Mouse (Mus musculus) kidney, embryonic 16.5 days (tissue): ENCODE measurements around the gene Caprin1. TPM values are rescaled to one million over a fixed set of nuclear protein-coding genes. Genes with fewer than 3 reads are reported as not detected.

Experiments
- ATAC-seq: fragments of 200-750 bp; cut with Nextera tagmentation; 2 replicates; pipeline ENCODE4 v1.8.0; 2017; ENCODE audit warnings: moderate TSS enrichment; ENCODE audit not compliant: low FRiP score, low TSS enrichment
- H3K27ac ChIP-seq: fragments of 300-500 bp; sonication (generic); 2 replicates; pipeline ENCODE4 v1.5.1; 2014; ENCODE audit warnings: low read length
- H3K27me3 ChIP-seq: fragments of 300-500 bp; sonication (generic); 2 replicates; pipeline ENCODE4 v1.6.1; 2014; ENCODE audit warnings: low read length, control low read depth, mixed read lengths; ENCODE audit not compliant: insufficient read depth
- H3K36me3 ChIP-seq: fragments of 300-500 bp; sonication (generic); 2 replicates; pipeline ENCODE4 v1.6.1; 2014; ENCODE audit warnings: low read length, control low read depth, mixed read lengths; ENCODE audit not compliant: insufficient read depth
- H3K4me1 ChIP-seq: fragments of 300-500 bp; sonication (generic); 2 replicates; pipeline ENCODE4 v1.6.1; 2014; ENCODE audit warnings: low read length, control low read depth, mixed read lengths; ENCODE audit not compliant: insufficient read depth
- H3K4me2 ChIP-seq: fragments of 300-500 bp; sonication (generic); replicated peaks from 2 replicates; pipeline ENCODE4 v1.6.1; 2014; ENCODE audit warnings: low read depth, low read length
- H3K4me3 ChIP-seq: fragments of 300-500 bp; sonication (generic); 2 replicates; pipeline ENCODE4 v1.5.1; 2014; ENCODE audit warnings: mild to moderate bottlenecking, low read length
- H3K9ac ChIP-seq: fragments of 300-500 bp; sonication (generic); replicated peaks from 2 replicates; pipeline ENCODE4 v1.6.1; 2014; ENCODE audit warnings: low read length
- H3K9me3 ChIP-seq: fragments of 300-500 bp; sonication (generic); 2 replicates; pipeline ENCODE4 v1.6.1; 2016; ENCODE audit warnings: low read length, control low read depth
- WGBS: fragments of 180-500 bp; shearing (Covaris S2); extraction: QIAGEN DNeasy Blood & Tissue Kit; methylation state at CpG from one replicate; pipeline ENCODE4 v1.1.7; 2014; 5-methylcytosine and 5-hydroxymethylcytosine counted together
- polyA plus RNA-seq: library from polyadenylated mRNA; unstranded; fragments of >200 nt; fragmentation: Nextera tagmentation; extraction: Ambion mirVana; gene quantifications from 2 replicates; pipeline ENCODE4 v1.2.1, GENCODE M21; 2015

Gene Caprin1
- polyA plus RNA-seq, 1 experiment from 2014 or later: 324 TPM

- no peak for ATAC-seq
- Histone ChIP-seq H3K4me1 (no peaks in the 10 kb centered on the region), H3K4me2 (no peak overlapping the region), H3K9ac (no peak overlapping the region), H3K27me3 (no peaks in the 10 kb centered on the region), H3K36me3 (no peaks in the 10 kb centered on the region), H3K9me3 (no peaks in the 10 kb centered on the region), H3K4me3 (no peak overlapping the region), H3K27ac (no peak overlapping the region)
- WGBS: 43% methylated on average over 5 of the region's 5 CpGs
Measured at GRCm38 (mm10) chr2:103832899-103833298, 35.5 kb upstream of the Caprin1 start.

GRCm38 (mm10) chr2:103828900-103829299 is 31.5 kb upstream of the Caprin1 start:
- Histone ChIP-seq H3K4me2 (no peak overlapping the region), H3K4me1 (no peaks in the 10 kb centered on the region), H3K27ac (no peak overlapping the region), H3K27me3 (no peaks in the 10 kb centered on the region), H3K36me3 (no peaks in the 10 kb centered on the region), H3K4me3 (no peak overlapping the region), H3K9me3 (no peaks in the 10 kb centered on the region), H3K9ac (no peak overlapping the region)
- ATAC-seq: no peak

- no peak overlapping the region for H3K4me3 ChIP-seq
- WGBS: 79% methylated on average over 4 of the region's 4 CpGs
- no peak overlapping the region for H3K27ac ChIP-seq
- H3K27me3 ChIP-seq: no peaks in the 10 kb centered on the region
- no peak overlapping the region for H3K9ac ChIP-seq
- H3K9me3 ChIP-seq: no peaks in the 10 kb centered on the region
- no peaks in the 10 kb centered on the region for H3K4me1 ChIP-seq
- H3K36me3 ChIP-seq: no peaks in the 10 kb centered on the region
- H3K4me2 ChIP-seq: no peak overlapping the region
- no peak for ATAC-seq
Measured at GRCm38 (mm10) chr2:103824916-103825315, 27.5 kb upstream of the Caprin1 start.

GRCm38 (mm10) chr2:103822560-103822959 is 25.1 kb upstream of the Caprin1 start:
- H3K27ac ChIP-seq: no peak overlapping the region
- WGBS: 65% methylated on average over 7 of the region's 7 CpGs

GRCm38 (mm10) chr2:103817145-103817895 is 19.9 kb upstream of the Caprin1 start:
- peak; percentile 49; the same call in 1 of the 2 replicates for ATAC-seq

More at GRCm38 (mm10) chr2:103822560-103822959, 25.1 kb upstream of the Caprin1 start:
- Histone ChIP-seq H3K36me3 (no peaks in the 10 kb centered on the region), H3K4me1 (no peaks in the 10 kb centered on the region), H3K9me3 (no peaks in the 10 kb centered on the region), H3K4me3 (no peak overlapping the region), H3K9ac (no peak overlapping the region), H3K4me2 (no peak overlapping the region), H3K27me3 (no peaks in the 10 kb centered on the region)
- no peak for ATAC-seq

GRCm38 (mm10) chr2:103815976-103816375 is 18.5 kb upstream of the Caprin1 start:
- ATAC-seq: no peak
- H3K9me3 ChIP-seq: no peaks in the 10 kb centered on the region
- H3K27me3 ChIP-seq: no peaks in the 10 kb centered on the region
- WGBS: 94% methylated on average over 3 of the region's 3 CpGs
- no peak overlapping the region for H3K27ac ChIP-seq
- H3K36me3 ChIP-seq: no peaks in the 10 kb centered on the region
- H3K9ac ChIP-seq: no peak overlapping the region
- no peak overlapping the region for H3K4me3 ChIP-seq
- no peaks in the 10 kb centered on the region for H3K4me1 ChIP-seq
- H3K4me2 ChIP-seq: no peak overlapping the region

More at GRCm38 (mm10) chr2:103817145-103817895, 19.9 kb upstream of the Caprin1 start:
- Histone ChIP-seq H3K36me3 (no peaks in the 10 kb centered on the region), H3K4me2 (peak overlapping the region; percentile 31), H3K27me3 (no peaks in the 10 kb centered on the region), H3K27ac (no peak overlapping the region), H3K9me3 (no peaks in the 10 kb centered on the region), H3K4me3 (peak overlapping the region; percentile 10), H3K4me1 (no peaks in the 10 kb centered on the region), H3K9ac (0 out of 2 replicates have a peak overlapping the region, but pooled peaks have one; percentile 10)
- 40% methylated on average over 6 of the region's 6 CpGs for WGBS

- no peaks in the 10 kb centered on the region for H3K36me3 ChIP-seq
- no peaks in the 10 kb centered on the region for H3K27me3 ChIP-seq
- no peak for ATAC-seq
- no peaks in the 10 kb centered on the region for H3K9me3 ChIP-seq
- no peaks in the 10 kb centered on the region for H3K4me1 ChIP-seq
- 63% methylated on average over 5 of the region's 5 CpGs for WGBS
- no peak overlapping the region for H3K4me3 ChIP-seq
- H3K27ac ChIP-seq: no peak overlapping the region
- no peak overlapping the region for H3K4me2 ChIP-seq
- no peak overlapping the region for H3K9ac ChIP-seq
Measured at GRCm38 (mm10) chr2:103811465-103812191, 14.2 kb upstream of the Caprin1 start.

- no peak for ATAC-seq
- no peaks in the 10 kb centered on the region for H3K36me3 ChIP-seq
- H3K27ac ChIP-seq: no peak overlapping the region
- no peak overlapping the region for H3K9ac ChIP-seq
- no peaks in the 10 kb centered on the region for H3K4me1 ChIP-seq
- no peak overlapping the region for H3K4me3 ChIP-seq
- no peaks in the 10 kb centered on the region for H3K27me3 ChIP-seq
- WGBS: 88% methylated on average over 6 of the region's 6 CpGs
- H3K9me3 ChIP-seq: no peaks in the 10 kb centered on the region
- H3K4me2 ChIP-seq: no peak overlapping the region
Measured at GRCm38 (mm10) chr2:103810412-103810811, 13.0 kb upstream of the Caprin1 start.

GRCm38 (mm10) chr2:103808466-103808865 is 11.0 kb upstream of the Caprin1 start:
- Histone ChIP-seq H3K4me1 (peaks cover 12% of the 10 kb centered on the region; the same call in 1 of the 2 replicates), H3K9me3 (no peaks in the 10 kb centered on the region), H3K4me2 (no peak overlapping the region), H3K9ac (no peak overlapping the region), H3K27me3 (no peaks in the 10 kb centered on the region), H3K27ac (no peak overlapping the region), H3K4me3 (no peak overlapping the region), H3K36me3 (no peaks in the 10 kb centered on the region)
- ATAC-seq: no peak
